Comparison of ENCODE assay signal across 36 mouse cellular contexts in the genomic region with DNA sequence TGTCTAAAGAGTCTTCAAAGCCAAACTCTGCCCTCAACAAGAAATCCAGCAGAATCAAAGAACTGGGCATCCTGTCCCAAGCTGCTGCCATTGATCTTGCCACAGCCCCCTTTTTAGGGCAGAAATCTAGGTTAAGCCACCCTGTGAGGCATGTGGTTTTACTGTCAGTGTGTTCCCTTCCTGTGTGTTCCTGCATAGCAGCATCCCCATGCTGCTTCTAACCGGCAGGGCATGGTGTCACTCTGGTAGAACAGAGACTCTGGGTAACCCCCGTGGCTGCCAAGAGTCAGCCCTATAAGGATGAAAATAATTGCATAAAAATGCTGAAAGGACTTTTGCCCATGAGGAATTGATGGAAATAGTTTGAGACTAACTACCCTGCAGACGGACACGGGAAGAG. TPM values are rescaled to one million over a fixed set of nuclear protein-coding genes. Genes with fewer than 3 reads are reported as not detected.
DNase-seq lines count a peak whose midpoint lies in the region; TF ChIP-seq lines count a peak whose summit lies in the region.
"Had no signal": no experiment of that assay in that cellular context is flagged by ENCODE, and none has a peak within 500 bp of the region (broad histone marks: within the 10 kb centered on the region; RNA-seq: fewer than 3 reads in every experiment).

No protein-coding gene starts in this region.

- no peaks in the 10 kb centered on the region for H3K27me3 ChIP-seq in myocyte (ENCODE audit: control insufficient read depth, insufficient read depth, insufficient read length)
- H3K27me3 ChIP-seq: CH12.LX; embryonic facial prominence, embryonic 13.5 days; forebrain, embryonic 13.5 days; heart, embryonic 12.5 days; heart, embryonic 15.5 days; hindbrain, embryonic 13.5 days; intestine, embryonic 15.5 days had no signal

- no peak overlapping the region for H3K4me3 ChIP-seq in embryonic fibroblast, embryonic 13.5 days (ENCODE audit: insufficient read depth, low read length)
- no peak overlapping the region for H3K4me3 ChIP-seq in myocyte
- H3K4me3 ChIP-seq: embryonic facial prominence, embryonic 13.5 days; erythroblast, embryonic 14.5 days; forebrain, embryonic 10.5 days; forebrain, embryonic 13.5 days; heart, embryonic 12.5 days; heart, embryonic 15.5 days; hindbrain, embryonic 10.5 days; hindbrain, embryonic 13.5 days; intestine, embryonic 15.5 days had no signal

- H3K36me3 ChIP-seq in myocyte (ENCODE audit: control insufficient read depth, insufficient read depth) = peaks cover 27% of the 10 kb centered on the region
- H3K36me3 ChIP-seq: embryonic facial prominence, embryonic 13.5 days; forebrain, embryonic 10.5 days; G1E; heart, embryonic 12.5 days; heart, embryonic 15.5 days; hindbrain, embryonic 10.5 days; hindbrain, embryonic 13.5 days; intestine, embryonic 15.5 days had no signal

- H3ac ChIP-seq in myocyte (ENCODE audit: control insufficient read depth, insufficient read length) = no peak overlapping the region

- no peak for TF ChIP-seq CTCF in embryonic fibroblast, embryonic 13.5 days (IDR thresholded peaks at IDR 0.05; ENCODE audit: borderline replicate concordance, insufficient read depth, low read length)

- no peak for TF ChIP-seq POLR2A in embryonic fibroblast, embryonic 13.5 days (IDR thresholded peaks at IDR 0.05; ENCODE audit: low read depth, low read length)
- TF ChIP-seq POLR2A in myocyte (IDR thresholded peaks at IDR 0.05; ENCODE audit: insufficient read length, low read depth) = peak; percentile 66

- peak; percentile 58 for DNase-seq in heart, adult 11 months
- DNase-seq in heart, adult 9 months (ENCODE audit: low spot score in 2 of 2) = no peak
- peak; percentile 41 for DNase-seq in NIH3T3 (ENCODE audit: low read depth)
- no peak for DNase-seq in left cerebral cortex, postnatal 25 days (ENCODE audit: low spot score in 2 of 2)
- DNase-seq in cerebellum, adult 18-20 months = no peak
- DNase-seq: adrenal gland, postnatal 14 days; B cell, adult 2 months; cerebellum, adult 11 months; cerebellum, adult 9-11 months; cerebellum, postnatal 25 days; gastrocnemius, postnatal 10 days; gastrocnemius, postnatal 36 days; heart, postnatal 10 days; heart, postnatal 36 days; kidney, adult 11 months had no signal

- intact Hi-C loops in left cerebral cortex, postnatal 25 days (cut with DNase I) = no loop called here

- H3K4me2 ChIP-seq in myocyte (ENCODE audit: low read depth) = no peak overlapping the region
- H3K4me2 ChIP-seq: embryonic facial prominence, embryonic 13.5 days; forebrain, embryonic 13.5 days; heart, embryonic 12.5 days; heart, embryonic 15.5 days; hindbrain, embryonic 13.5 days; intestine, embryonic 15.5 days had no signal

- H3K27ac ChIP-seq in embryonic fibroblast, embryonic 13.5 days (ENCODE audit: insufficient read depth, low read length) = peak overlapping the region; percentile 92
- H3K27ac ChIP-seq: embryonic facial prominence, embryonic 13.5 days; forebrain, embryonic 10.5 days; forebrain, embryonic 13.5 days; heart, embryonic 15.5 days; hindbrain, embryonic 10.5 days; hindbrain, embryonic 13.5 days; intestine, embryonic 15.5 days had no signal

- peaks cover 2% of the 10 kb centered on the region; the same call in 1 of the 2 replicates for H3K4me1 ChIP-seq in embryonic fibroblast, embryonic 13.5 days (ENCODE audit: control insufficient read depth, insufficient read depth, low read length)
- H3K4me1 ChIP-seq: embryonic facial prominence, embryonic 13.5 days; forebrain, embryonic 10.5 days; forebrain, embryonic 13.5 days; heart, embryonic 12.5 days; heart, embryonic 15.5 days; hindbrain, embryonic 10.5 days; hindbrain, embryonic 13.5 days; intestine, embryonic 15.5 days had no signal

- no peaks in the 10 kb centered on the region for H3K79me2 ChIP-seq in myocyte (ENCODE audit: control insufficient read depth, insufficient read depth)

TF ChIP-seq in myocyte, 11 proteins besides CTCF, POLR2A, EP300 and RAD21:
- TF ChIP-seq CEBPB (IDR thresholded peaks at IDR 0.05; ENCODE audit: insufficient read depth, poor library complexity, severe bottlenecking) (no peak), USF1 (IDR thresholded peaks at IDR 0.05; ENCODE audit: low read depth) (no peak), MYOG (IDR thresholded peaks at IDR 0.05; ENCODE audit: control insufficient read depth in 1 of 3, insufficient read depth in 1 of 3, insufficient read length in 2 of 3, low read depth in 2 of 3) (peak in 1 of 3 experiments; percentile 20), POLR2AphosphoS2 (IDR thresholded peaks at IDR 0.05; ENCODE audit: insufficient read length, low read depth) (peak; percentile 97), SRF (IDR thresholded peaks at IDR 0.05; ENCODE audit: control insufficient read depth, insufficient read length, low read depth) (no peak)

RNA-seq across cellular contexts. Expression of a gene that starts 44.8 kb away (rescaled TPM):
- not detected in 2 replicates for polyA plus RNA-seq in embryonic fibroblast, embryonic 13.5 days (2011; ENCODE audit: insufficient read length, low read depth, missing spikeins)
- not detected for polyA plus RNA-seq in myocyte (2012; fragmentation: generic; extraction: Trizol)
- total RNA-seq in left cerebral cortex, postnatal 25 days (2021) = not detected
- total RNA-seq: adrenal gland, adult 18-20 months; adrenal gland, postnatal 14 days; adrenal gland, postnatal 4 days; common myeloid progenitor, adult 5-6 weeks; G1E; gastrocnemius, adult 18-20 months; gastrocnemius, postnatal 10 days; gastrocnemius, postnatal 36 days; granulocyte monocyte progenitor cell, adult 5-6 weeks; heart, adult 8-10 months; heart, postnatal 10 days; heart, postnatal 36 days had no signal
- polyA plus RNA-seq: embryonic facial prominence, embryonic 13.5 days; erythroblast, embryonic 14.5 days; forebrain, embryonic 10.5 days; forebrain, embryonic 13.5 days; forebrain, embryonic 16.5 days; G1E; heart, embryonic 12.5 days; heart, embryonic 15.5 days; hindbrain, embryonic 10.5 days; hindbrain, embryonic 13.5 days; hindbrain, embryonic 16.5 days; intestine, embryonic 15.5 days had no signal

Comparison
In these comparisons a context has a peak if more than half of its experiments do, and no peak if none do; other contexts are left out.
1. DNase-seq: peak in heart, adult 11 months (single experiment) and NIH3T3 (single experiment); none in heart, adult 9 months (0 of 2), left cerebral cortex, postnatal 25 days (0 of 2) and cerebellum, adult 18-20 months (0 of 2).